Mouse (Mus musculus): Measurements from ENCODE around the gene Trpd52l3.

DNA sequence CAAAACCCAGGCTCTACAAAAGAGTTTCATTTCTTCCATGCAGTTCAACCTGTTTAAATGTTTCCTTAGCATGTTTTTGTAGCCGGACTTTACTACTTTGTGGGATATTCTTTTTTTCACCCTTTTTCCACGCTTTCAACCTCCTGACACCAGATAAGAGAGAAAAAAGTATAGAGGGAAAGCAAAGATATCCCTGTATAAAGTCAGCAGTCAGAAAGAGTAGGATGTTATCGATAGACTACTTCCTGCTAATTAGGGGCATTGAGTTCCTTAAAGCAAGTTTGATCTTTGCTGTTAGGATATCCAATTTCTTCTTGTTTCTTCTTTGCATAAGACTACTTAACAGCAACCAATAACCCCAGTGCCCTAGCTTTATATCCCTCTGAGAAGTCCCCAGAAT is 47.9 kb downstream of the Trpd52l3 start:
- no peak for TF ChIP-seq CTCF (IDR thresholded peaks at IDR 0.05; ENCODE audit: low read depth, low read length)
- no peak for TF ChIP-seq POLR2A (IDR thresholded peaks at IDR 0.05; ENCODE audit: extremely low read depth, insufficient read depth, low read length)

Data from liver, adult 2 months (tissue).